Mouse (Mus musculus) common myeloid progenitor, adult 5-6 weeks (primary cell): ENCODE results near the gene Capn13. TPM values are rescaled to one million over a fixed set of nuclear protein-coding genes. Genes with fewer than 3 reads are reported as not detected.
A peak's percentile ranks its signal among the peaks of the same experiment; 100 is the strongest.

Experiments used
- ATAC-seq: replicated peaks from 2 replicates; pipeline ENCODE4 v1.8.0; 2016; ENCODE audit warnings: low read depth, mild to moderate bottlenecking, moderate TSS enrichment, inconsistent platforms; ENCODE audit not compliant: poor library complexity, severe bottlenecking
- total RNA-seq: library from RNA; stranded (forward); fragments of 200-1000, 187-1606 nt; gene quantifications from 2 replicates; pipeline ENCODE4 v1.2.3, GENCODE M21; 2017

The Capn13 gene
- total RNA-seq = not detected in 2 replicates

DNA sequence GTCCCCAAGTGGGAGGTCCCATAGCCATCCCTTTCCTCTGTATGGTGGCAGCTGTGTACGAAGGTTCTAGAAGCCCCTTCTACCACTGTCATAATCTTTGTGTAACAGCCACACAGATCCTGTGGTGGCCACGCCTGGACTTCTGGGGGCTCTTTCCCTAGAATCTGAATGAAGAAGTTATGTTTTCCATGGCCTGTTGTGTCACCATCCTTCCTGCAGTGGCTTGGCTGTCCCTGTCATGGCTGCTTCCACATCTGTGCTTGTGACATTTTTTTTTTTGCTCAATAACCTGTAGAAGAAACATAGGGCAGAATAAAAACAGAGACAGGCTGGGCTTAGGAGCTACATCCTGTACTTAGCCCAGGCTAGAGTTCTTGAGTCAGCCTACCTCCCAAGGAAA, at the start of gene Capn13:
Gene Capn13 (minus strand): TSS at position 5 of the 400 bp plus-strand sequence.
- ATAC-seq = no peak

DNA sequence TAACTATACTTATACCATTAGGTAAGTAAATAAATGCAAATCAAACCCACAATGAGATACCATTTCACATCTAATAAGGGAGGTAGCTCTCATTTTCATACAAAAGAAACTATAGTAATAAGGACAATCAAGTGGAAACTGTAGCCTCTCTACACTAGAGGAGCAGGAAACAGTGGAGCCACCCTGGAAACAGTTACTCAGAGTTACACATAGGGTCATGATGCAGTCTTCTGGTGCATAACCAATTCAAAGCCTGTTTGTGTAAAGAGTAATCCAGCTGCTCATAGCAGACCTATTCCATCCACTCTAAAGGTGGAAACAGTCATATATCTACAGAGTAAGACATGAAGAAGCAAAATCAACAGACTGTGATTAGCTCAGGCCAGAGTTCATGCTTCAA, 48.4 kb upstream of the Capn13 start:
- ATAC-seq = no peak

DNA sequence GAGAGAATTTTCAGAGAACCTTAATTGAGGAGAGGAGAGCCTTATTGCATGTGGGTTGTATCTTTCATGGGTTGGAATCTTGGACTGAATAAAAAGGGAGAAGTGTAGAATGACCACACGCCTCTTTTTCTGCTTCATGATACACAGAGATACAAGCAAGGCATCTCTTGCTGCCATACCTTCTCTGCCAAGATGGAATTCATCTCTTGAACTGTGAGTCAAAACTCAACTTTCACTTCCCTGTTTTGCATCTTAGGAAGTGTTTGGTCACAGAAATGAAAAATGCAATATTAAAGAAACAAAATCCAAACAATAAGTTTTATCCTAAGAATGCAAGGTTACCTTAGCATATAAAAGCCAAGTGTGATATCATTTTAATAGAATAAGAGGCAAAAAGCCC, 40.1 kb upstream of the Capn13 start:
- ATAC-seq = 0 out of 2 replicates have a peak, but pooled peaks have one; percentile 22

- no peak for ATAC-seq
Measured at GRCm38 (mm10) chr17:73432564-73433006, 31.9 kb upstream of the Capn13 start.

- ATAC-seq = no peak
Measured at GRCm38 (mm10) chr17:73432058-73432457, 31.4 kb upstream of the Capn13 start.

DNA sequence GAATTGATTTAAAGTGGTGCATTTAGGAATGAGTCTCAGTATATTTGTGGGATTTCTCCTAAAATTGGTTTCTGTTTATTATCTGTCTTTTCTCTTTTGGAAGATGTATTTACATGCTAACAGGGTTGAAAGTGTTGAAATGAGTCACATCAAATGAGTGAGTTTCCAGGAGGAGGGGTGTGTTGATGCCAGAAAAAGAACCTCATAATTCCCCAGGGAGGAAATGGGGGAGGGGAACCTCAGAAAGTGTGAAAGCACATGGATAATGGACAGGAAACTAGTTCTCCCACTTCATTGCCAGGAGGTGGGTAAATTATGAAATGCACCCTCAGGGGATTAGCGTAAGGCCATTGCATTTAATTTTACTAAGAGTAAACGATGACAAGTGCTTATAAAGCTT, 16.7 kb upstream of the Capn13 start:
- ATAC-seq = no peak

DNA sequence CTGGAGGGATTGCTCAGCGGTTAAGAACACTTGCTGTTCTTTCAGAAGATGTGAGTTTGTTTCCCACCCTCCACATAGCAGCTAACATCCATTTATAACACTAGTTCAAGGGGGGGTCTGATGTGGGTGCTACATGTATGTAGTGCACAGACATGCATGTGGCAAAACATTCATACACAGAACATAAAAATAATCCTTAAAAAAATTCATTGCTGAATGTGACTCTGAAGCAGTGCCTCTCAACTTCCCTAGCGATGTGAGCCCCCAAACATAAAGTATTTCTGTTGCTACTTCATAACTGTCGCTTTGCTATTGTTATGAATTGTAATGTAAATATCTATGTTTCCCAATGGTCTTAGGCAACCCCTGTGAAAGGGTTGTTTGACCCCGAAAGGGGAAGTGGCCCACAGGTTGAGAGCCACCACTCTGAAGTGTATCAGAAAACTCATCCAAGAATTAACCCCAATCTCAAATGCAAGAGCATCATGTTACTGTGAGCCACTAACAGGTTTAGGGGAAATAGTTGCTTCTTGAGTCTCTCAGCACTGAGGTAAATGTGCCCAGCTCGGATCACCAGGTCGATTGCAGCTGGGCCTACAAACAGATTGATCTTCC, 15.6 kb upstream of the Capn13 start:
- ATAC-seq = peak; percentile 77

DNA sequence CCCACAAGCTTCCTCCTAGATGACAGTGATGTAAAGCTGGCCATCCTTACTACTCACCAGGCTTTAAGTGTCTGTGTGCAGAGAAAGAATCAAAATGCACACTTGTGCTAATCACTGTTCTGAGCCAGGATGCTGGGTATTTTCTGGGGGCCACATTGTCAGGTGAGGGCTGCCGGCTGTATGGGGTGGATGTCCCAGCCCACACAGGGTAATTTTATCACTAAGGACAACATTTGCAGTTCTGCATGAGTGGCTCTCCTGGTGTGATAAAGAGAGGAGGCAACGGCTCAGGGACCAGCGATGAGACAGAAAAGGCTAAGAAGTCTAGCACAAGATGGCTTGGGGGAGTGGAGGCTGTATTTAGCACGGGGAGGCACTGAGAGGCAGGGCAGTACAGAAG, 11.2 kb upstream of the Capn13 start:
- ATAC-seq = no peak

DNA sequence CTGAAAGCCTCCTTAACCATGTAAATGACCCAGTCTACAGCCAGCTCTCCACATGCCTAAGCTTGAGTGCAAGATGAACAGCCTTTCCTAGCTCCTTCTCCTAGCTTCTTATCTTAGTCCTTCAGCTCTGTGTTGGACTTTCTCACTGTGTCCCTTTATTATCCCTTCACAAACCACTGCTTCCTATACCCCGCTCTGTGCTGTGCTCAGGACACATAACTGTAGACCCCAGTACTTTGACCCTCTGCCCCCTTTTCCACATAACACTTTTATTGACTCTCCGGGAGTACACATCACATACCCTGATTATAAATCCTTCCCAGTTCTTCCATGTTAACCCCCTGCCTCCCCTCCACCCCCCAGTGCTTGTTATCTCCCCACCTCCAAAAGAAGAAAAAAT, 606 bp upstream of the Capn13 start:
- ATAC-seq = no peak

DNA sequence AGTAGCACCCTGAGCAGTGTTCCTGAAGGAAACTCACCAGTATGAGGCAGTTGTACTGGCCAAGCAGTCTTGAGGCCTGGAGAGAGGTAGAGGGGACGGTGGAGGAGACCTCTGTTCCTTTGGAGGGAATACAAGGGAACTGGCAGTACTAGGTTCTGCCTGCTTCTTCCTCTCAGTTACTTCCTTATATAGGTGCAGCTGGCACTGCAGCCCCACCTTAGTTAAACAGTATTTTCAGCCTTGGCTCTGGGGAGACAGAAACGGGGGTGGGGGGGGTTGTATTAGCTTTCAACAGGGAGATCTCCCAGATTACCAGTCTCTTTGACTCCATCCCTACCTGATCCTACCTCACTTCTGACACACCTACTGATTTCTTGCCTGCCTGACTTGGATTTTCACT, 1.5 kb downstream of the Capn13 start:
- no peak for ATAC-seq

DNA sequence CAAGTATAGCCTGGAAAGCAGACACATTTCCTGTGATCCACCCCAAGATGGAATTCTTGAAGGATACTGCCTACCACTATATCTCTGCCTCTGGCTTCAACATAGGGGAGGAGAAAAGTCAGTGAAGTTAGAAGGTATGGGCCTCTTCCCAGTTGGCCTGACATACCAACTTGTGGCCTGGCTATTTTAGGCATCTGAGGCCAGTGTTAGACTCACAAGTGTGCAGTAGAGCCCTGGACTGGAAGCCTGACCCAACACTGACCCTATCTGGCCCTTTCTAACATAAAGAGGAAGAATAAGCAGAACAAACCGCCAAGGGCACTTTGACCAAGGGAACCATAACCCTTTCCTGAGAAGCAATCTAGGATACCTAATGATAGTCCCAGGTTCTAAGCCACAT, 7.3 kb downstream of the Capn13 start:
- no peak for ATAC-seq

- no peak for ATAC-seq
Measured at GRCm38 (mm10) chr17:73391771-73392170, 8.9 kb downstream of the Capn13 start.

DNA sequence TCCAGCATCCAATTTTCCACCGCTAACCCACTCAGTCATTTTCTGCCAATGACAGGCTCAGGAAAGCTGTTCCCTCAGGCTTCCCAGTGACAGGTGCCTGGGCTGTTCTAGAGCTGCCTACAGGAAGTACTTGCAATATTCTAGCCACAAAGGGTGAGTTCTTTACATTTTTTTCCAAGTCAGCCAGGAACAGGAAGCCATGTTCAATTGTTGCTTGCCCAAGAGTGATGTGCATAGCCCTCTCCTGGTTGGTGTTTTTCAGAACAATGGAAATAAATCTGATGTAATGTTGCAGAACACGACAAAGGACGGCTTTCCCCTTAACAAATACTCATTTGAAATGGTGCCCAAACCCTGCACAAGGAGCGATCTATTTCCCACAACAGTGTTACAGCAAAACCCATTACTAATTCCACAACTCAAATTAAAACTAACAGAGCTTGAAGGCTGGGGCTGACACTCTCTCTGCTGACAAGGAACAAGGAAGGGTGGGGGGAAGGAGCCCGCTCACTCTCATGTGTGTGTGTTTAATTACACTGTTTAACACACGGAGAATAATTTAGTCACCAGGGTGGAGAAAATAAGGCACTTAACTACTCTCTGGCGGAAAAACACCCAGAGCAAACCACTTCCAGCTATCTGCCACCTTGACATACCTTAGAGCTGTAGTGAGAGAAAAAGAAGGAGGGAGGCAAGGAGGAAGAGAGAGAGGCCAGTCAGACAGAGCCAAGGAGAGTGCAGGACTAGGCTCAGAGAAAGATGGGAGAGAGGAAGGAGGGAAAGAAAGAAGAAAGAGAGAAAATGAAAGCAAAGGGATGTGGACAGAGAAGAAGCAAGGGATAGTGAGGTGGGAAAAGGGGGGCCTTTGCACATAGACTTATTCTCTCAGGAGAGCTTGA, 10.2 kb downstream of the Capn13 start:
- ATAC-seq = peak; percentile 50

DNA sequence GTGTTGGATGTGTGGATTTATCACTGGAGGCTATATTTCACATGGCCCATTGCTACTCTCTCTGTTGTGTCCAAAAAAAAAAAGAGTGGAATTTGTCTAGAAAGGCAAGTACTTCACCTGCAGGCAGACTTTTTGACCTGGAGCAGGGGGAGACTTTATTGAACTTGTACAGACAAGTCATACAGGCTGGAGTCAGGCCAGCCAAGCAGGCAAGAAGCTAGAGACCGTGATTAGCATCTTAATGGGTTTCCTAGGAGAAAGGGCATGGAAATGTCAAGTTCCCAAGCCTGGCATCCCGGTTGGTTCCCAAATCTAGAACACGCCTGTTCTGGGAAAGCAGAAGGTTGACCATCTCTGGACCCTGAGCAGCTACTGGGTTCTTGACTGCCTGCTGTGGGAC, 11.3 kb downstream of the Capn13 start:
- no peak for ATAC-seq

GRCm38 (mm10) chr17:73386581-73386980, 14.1 kb downstream of the Capn13 start:
- ATAC-seq = no peak

DNA sequence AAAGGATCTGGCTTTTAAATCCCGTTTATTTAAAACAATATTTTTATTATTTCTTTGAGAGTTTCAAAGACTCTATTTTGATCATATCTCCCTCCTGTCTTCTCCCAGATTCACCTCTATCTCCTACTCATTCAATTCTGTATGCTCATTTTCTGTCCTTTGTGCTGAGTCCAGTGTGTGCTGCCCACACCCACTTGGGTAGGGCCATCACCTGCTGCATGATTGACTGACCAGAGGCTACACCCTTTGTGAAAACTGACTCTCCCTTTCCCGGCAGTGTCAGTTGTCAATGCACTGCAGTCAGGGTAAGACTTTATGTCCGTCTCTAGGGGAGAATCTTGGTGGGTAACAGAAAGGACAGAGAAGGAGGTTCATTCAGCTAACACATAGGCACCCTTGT, 14.7 kb downstream of the Capn13 start:
- ATAC-seq = no peak

DNA sequence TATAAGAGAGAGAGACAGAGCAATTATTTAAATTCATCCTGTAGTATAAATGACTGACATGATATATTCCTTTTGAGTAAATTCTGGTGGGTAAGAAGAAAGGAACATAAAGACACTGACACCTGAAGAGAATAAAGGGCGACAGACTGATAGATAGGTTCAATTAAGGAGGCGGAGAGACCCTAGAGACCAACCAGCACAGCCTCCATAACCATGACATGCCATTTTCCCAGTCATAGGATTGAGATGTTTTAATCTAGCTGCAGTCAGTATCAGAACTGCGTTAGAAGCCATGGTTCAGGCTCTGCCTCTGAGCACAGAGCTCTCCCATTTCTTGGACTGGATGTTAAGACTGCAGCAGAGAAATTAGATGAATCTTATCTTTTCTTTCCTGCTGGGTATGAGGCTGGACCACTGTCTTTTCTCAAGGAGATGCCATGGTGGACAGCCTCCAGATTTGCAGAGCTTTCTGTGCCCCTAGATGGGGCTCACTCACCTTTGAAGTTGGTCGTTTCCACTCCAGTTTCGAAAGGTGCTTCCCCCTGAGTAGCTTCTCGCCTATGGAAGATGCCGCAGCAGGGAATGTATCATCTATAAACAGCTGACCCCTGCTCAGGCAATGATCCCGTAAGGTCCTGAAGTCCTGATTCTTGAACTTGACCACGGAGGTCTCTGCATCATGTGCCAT, 18.2 kb downstream of the Capn13 start:
- ATAC-seq = no peak

- ATAC-seq = no peak
Measured at GRCm38 (mm10) chr17:73381681-73382080, 19.0 kb downstream of the Capn13 start.

- no peak for ATAC-seq
Measured at GRCm38 (mm10) chr17:73377778-73378484, 22.7 kb downstream of the Capn13 start.

DNA sequence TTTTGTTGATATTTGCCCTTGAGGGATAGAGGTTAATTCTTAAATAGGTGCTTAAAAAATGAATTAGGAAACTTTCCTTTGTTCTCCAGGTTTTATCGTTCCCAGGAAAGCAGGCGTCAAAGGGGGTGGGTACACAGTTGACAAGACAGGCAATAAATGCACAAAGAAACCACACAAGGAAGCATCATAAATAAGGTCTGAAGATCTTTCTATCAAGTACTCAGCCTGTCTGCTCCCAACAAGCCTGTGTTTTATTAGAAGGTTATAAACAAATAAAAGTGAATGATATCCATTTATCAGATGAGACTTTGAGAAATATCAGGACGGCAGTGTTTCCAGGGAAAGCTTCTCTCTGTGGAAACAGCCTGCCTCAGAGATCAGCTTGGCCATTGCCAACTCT, 33.3 kb downstream of the Capn13 start:
- no peak for ATAC-seq
